Mouse (Mus musculus): ENCODE measurements around the gene Qrfp. TPM values are rescaled to one million over a fixed set of nuclear protein-coding genes. Genes with fewer than 3 reads are reported as not detected.
A peak's percentile ranks its signal among the peaks of the same experiment; 100 is the strongest.

The Qrfp gene
- total and polyA plus RNA-seq, 3 experiments, result 0.13 TPM; not detected in 2

DNA sequence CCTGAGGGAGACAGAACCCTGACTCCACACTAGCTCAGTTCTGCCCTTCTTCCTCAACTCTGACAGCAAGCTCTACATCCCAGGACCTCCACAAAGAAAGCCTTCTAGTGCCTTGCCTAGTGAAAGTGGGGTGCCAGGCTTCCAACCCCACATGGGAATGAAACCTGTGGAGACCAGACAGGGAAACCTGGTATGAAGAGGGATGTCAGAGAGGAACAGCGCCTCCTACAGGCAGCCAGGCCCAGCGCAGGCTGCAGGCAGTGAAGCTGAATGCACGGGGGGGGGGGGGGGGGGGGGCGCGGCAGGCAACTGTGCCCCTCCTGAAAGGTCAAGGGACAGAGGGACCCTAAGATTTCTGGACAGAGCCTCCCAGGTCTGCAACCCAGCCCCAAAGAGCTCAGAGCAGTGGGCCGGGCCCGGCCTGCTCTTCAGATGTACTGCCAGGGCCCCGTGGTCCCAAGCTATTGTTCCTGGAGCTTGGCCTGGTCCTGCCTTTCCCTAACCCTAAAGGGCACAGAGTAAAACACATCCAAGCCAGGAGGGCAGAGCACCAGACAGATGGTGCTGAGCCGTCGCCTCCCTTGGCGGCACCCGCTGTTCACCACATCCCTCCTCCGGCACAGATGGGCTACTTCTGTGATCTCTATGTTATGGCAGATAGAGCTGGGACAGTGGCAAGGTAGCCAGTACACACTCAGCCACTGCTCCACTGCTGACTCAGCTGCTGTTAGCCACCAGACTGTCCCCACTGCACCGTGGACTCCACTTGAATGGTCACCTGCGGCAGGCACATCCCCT, 13.8 kb upstream of the Qrfp start:
- Histone ChIP-seq H3K79me2 (ENCODE audit: control insufficient read depth, insufficient read depth, low read length, poor library complexity) (no peaks in the 10 kb centered on the region), H3K36me3 (ENCODE audit: control insufficient read depth in 1 of 2, insufficient read depth in 2 of 2, low read length in 2 of 2) (no peaks in the 10 kb centered on the region), H3K4me1 (ENCODE audit: control insufficient read depth in 1 of 2, insufficient read depth in 2 of 2, low read length in 2 of 2) (no peaks in the 10 kb centered on the region), H3K4me3 (ENCODE audit: control insufficient read depth in 1 of 2, insufficient read depth in 1 of 2, low read depth in 2 of 2, low read length in 2 of 2) (no peak overlapping the region), H3K9me3 (replicated peaks; ENCODE audit: insufficient read depth, low read length) (no peaks in the 10 kb centered on the region), H3K27ac (ENCODE audit: control insufficient read depth, low read depth, low read length) (no peak overlapping the region), H3K27me3 (ENCODE audit: control insufficient read depth in 1 of 2, insufficient read depth in 2 of 2, low read length in 2 of 2) (no peaks in the 10 kb centered on the region; a peak in 1 of 4 replicates), H3K9ac (ENCODE audit: control insufficient read depth, low read depth, low read length, poor library complexity, severe bottlenecking) (no peak overlapping the region)
- TF ChIP-seq USF2 (IDR thresholded peaks at IDR 0.05; ENCODE audit: borderline replicate concordance in 1 of 2, insufficient read depth in 1 of 2, low read depth in 1 of 2, low read length in 2 of 2), result no peak
- TF ChIP-seq HCFC1 (IDR thresholded peaks at IDR 0.05; ENCODE audit: low read depth, low read length), result no peak
- TF ChIP-seq MAZ (IDR thresholded peaks at IDR 0.05; ENCODE audit: low read depth, low read length), result no peak
- TF ChIP-seq MAX (IDR thresholded peaks at IDR 0.05; ENCODE audit: low read length), result no peak
- no peak for TF ChIP-seq POLR2AphosphoS5 (IDR thresholded peaks at IDR 0.05; ENCODE audit: borderline replicate concordance, low read depth, low read length)
- no peak for TF ChIP-seq POLR2AphosphoS2 (IDR thresholded peaks at IDR 0.05; ENCODE audit: low read length)
- no peak for TF ChIP-seq JUND (IDR thresholded peaks at IDR 0.05; ENCODE audit: low read depth, low read length)
- TF ChIP-seq ZKSCAN1 (IDR thresholded peaks at IDR 0.05; ENCODE audit: low read depth, low read length), result no peak
- TF ChIP-seq MXI1 (IDR thresholded peaks at IDR 0.05; ENCODE audit: low read depth, low read length), result no peak
- TF ChIP-seq SIN3A (IDR thresholded peaks at IDR 0.05; ENCODE audit: low read length), result no peak
- TF ChIP-seq ELF1 (IDR thresholded peaks at IDR 0.05; ENCODE audit: low read depth, low read length), result no peak
- peak; percentile 36 for TF ChIP-seq RAD21 (IDR thresholded peaks at IDR 0.05; ENCODE audit: low read depth, low read length)
- no peak for TF ChIP-seq GABPA (IDR thresholded peaks at IDR 0.05; ENCODE audit: low read depth, low read length)
- TF ChIP-seq ZNF384 (IDR thresholded peaks at IDR 0.05; ENCODE audit: low read depth, low read length), result no peak
- TF ChIP-seq KAT2A (conservative IDR thresholded peaks at IDR 0.05; ENCODE audit: low read depth, low read length), result no peak
- no peak for TF ChIP-seq GATA1 (IDR thresholded peaks at IDR 0.05; ENCODE audit: low read depth, low read length)
- TF ChIP-seq ZC3H11A (IDR thresholded peaks at IDR 0.05; ENCODE audit: low read depth, low read length), result peak; percentile 35
- TF ChIP-seq ZMIZ1 (IDR thresholded peaks at IDR 0.05; ENCODE audit: low read depth, low read length), result no peak
- TF ChIP-seq SMC3 (IDR thresholded peaks at IDR 0.05; ENCODE audit: low read depth, low read length), result peak; percentile 46
- peak; percentile 64 to 89 (median 66) for TF ChIP-seq CTCF (IDR thresholded peaks at IDR 0.05 in 2 of 3, conservative IDR thresholded peaks at IDR 0.05 in 1 of 3; ENCODE audit: control insufficient read depth in 1 of 3, insufficient read depth in 1 of 3, low read depth in 2 of 3, low read length in 3 of 3, poor library complexity in 1 of 3, severe bottlenecking in 1 of 3)
- no peak for TF ChIP-seq TCF12 (IDR thresholded peaks at IDR 0.05; ENCODE audit: low read depth, low read length)
- peak; percentile 41 for DNase-seq (ENCODE audit: low read depth, low spot score)
